Mouse (Mus musculus): Measurements from ENCODE around the gene Fbp2. TPM values are rescaled to one million over a fixed set of nuclear protein-coding genes. Genes with fewer than 3 reads are reported as not detected.
"Not testable (repeated sequence)": the region's sequence is repeated elsewhere in the genome, so short reads cannot be mapped to it uniquely, and the experiment has no call there.

Fbp2 gene
- polyA plus RNA-seq, 1 experiment from 2014 or later = 0.32 TPM

GRCm38 (mm10) chr13:62860068-62860467 is 1.8 kb upstream of the Fbp2 start:
- no peak overlapping the region for H3K27ac ChIP-seq
- no peak for ATAC-seq (ENCODE audit: borderline replicate concordance, extremely low read depth, low FRiP score, low TSS enrichment)

GRCm38 (mm10) chr13:62859251-62859650 is 1.0 kb upstream of the Fbp2 start:
- not testable (repeated sequence) for H3K4me3 ChIP-seq; H3K9ac ChIP-seq; H3K27me3 ChIP-seq; H3K36me3 ChIP-seq; H3K4me2 ChIP-seq; H3K27ac ChIP-seq; H3K9me3 ChIP-seq; ATAC-seq (ENCODE audit: borderline replicate concordance, extremely low read depth, low FRiP score, low TSS enrichment)
- WGBS = 78% methylated on average over 10 of the region's 10 CpGs
- peaks cover 22% of the 10 kb centered on the region for H3K4me1 ChIP-seq

More at GRCm38 (mm10) chr13:62860068-62860467, 1.8 kb upstream of the Fbp2 start:
- H3K4me3 ChIP-seq = no peak overlapping the region
- H3K4me2 ChIP-seq = no peak overlapping the region
- no peaks in the 10 kb centered on the region for H3K36me3 ChIP-seq
- 92% methylated on average over 4 of the region's 4 CpGs for WGBS
- no peaks in the 10 kb centered on the region for H3K9me3 ChIP-seq
- peaks cover 22% of the 10 kb centered on the region for H3K4me1 ChIP-seq
- H3K9ac ChIP-seq = no peak overlapping the region
- H3K27me3 ChIP-seq = no peaks in the 10 kb centered on the region

- ATAC-seq (ENCODE audit: borderline replicate concordance, extremely low read depth, low FRiP score, low TSS enrichment) = no peak
These were observed 1.4 kb downstream of the Fbp2 start for GRCm38 (mm10) chr13:62856850-62857249.

GRCm38 (mm10) chr13:62856305-62856675 is 1.9 kb downstream of the Fbp2 start:
- 5% methylated on average over 5 of the region's 5 CpGs for WGBS
- Histone ChIP-seq H3K4me1 (peaks cover 12% of the 10 kb centered on the region; the same call in 1 of the 2 replicates), H3K27me3 (no peaks in the 10 kb centered on the region), H3K4me3 (peak overlapping the region; percentile 25), H3K4me2 (peak overlapping the region; percentile 58), H3K27ac (no peak overlapping the region), H3K36me3 (no peaks in the 10 kb centered on the region), H3K9me3 (no peaks in the 10 kb centered on the region), H3K9ac (no peak overlapping the region)
- ATAC-seq (ENCODE audit: borderline replicate concordance, extremely low read depth, low FRiP score, low TSS enrichment) = peak; percentile 82; the same call in 1 of the 2 replicates

More at GRCm38 (mm10) chr13:62856850-62857249, 1.4 kb downstream of the Fbp2 start:
- 70% methylated on average over 14 of the region's 14 CpGs for whole genome bisulfite sequencing
- no peak overlapping the region for H3K4me2 ChIP-seq
- no peak overlapping the region for H3K27ac ChIP-seq
- H3K4me3 ChIP-seq = no peak overlapping the region
- no peak overlapping the region for H3K9ac ChIP-seq
- no peaks in the 10 kb centered on the region for H3K9me3 ChIP-seq
- H3K4me1 ChIP-seq = peaks cover 12% of the 10 kb centered on the region; the same call in 1 of the 2 replicates
- H3K27me3 ChIP-seq = no peaks in the 10 kb centered on the region
- H3K36me3 ChIP-seq = no peaks in the 10 kb centered on the region

DNA sequence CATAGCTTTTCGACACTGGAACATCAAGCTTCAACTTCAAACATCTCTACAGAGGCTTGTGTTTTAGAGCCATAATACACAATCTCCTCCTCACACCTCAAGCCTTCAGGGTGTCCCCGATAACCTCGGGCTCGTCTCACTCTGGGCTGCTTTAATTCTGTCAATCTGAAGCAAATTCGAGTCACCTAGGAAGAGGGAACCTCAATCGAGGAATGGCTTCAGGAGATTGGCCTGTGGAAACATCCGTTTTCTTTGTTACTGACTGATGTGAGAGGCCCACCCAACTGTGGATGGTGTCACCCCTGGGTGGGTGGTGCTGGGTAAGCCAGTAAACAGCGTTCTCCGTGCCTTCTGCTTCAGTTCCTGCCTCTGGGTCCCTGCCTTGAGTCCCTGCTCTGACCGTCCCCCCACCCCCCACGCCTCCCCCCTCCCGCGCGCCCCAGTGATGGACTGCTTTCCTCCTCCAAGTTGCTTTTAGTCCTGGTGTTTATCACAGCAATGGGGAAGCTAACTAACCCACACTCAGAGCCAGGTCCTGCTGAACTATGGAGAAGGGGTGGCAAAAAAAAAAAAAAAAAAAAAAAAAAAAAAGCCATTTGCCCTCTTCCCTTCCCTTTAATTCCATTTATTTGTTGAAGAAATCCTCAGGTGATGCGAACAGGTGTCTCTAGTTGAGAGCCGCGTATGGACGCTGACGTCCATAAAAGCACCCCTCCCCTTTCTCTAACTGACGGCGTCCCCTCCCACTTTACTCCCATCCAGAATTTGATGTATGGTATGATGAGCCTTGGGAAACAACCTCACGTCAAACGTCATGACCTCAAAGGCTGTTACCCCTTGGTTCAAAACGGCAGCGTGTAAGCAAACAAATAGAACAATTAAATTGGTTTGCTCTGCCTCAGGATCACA is 2.6 kb downstream of the Fbp2 start:
- Histone ChIP-seq H3K4me1 (peaks cover 12% of the 10 kb centered on the region; the same call in 1 of the 2 replicates), H3K4me2 (peak overlapping the region; percentile 58), H3K27ac (no peak overlapping the region), H3K4me3 (peak overlapping the region; percentile 25), H3K36me3 (no peaks in the 10 kb centered on the region), H3K27me3 (no peaks in the 10 kb centered on the region), H3K9ac (no peak overlapping the region), H3K9me3 (no peaks in the 10 kb centered on the region)
- no peak for ATAC-seq (ENCODE audit: borderline replicate concordance, extremely low read depth, low FRiP score, low TSS enrichment)
- 30% methylated on average over 25 of the region's 25 CpGs for WGBS

GRCm38 (mm10) chr13:62854666-62855065 is 3.6 kb downstream of the Fbp2 start:
- 14% methylated on average over 15 of the region's 15 CpGs for WGBS
- H3K4me1 ChIP-seq = peaks cover 12% of the 10 kb centered on the region; the same call in 1 of the 2 replicates
- H3K36me3 ChIP-seq = no peaks in the 10 kb centered on the region
- peak overlapping the region; percentile 22; the same call in 1 of the 2 replicates for H3K4me2 ChIP-seq
- H3K9me3 ChIP-seq = no peaks in the 10 kb centered on the region
- no peak overlapping the region for H3K9ac ChIP-seq
- ATAC-seq (ENCODE audit: borderline replicate concordance, extremely low read depth, low FRiP score, low TSS enrichment) = no peak
- H3K27me3 ChIP-seq = no peaks in the 10 kb centered on the region
- no peak overlapping the region for H3K4me3 ChIP-seq
- no peak overlapping the region for H3K27ac ChIP-seq

GRCm38 (mm10) chr13:62833341-62833740 is 24.9 kb downstream of the Fbp2 start:
- 31% methylated on average over 4 of the region's 4 CpGs for WGBS
- H3K27ac ChIP-seq = no peak overlapping the region
- H3K9me3 ChIP-seq = no peaks in the 10 kb centered on the region
- no peak overlapping the region for H3K4me2 ChIP-seq
- H3K4me1 ChIP-seq = no peaks in the 10 kb centered on the region
- ATAC-seq (ENCODE audit: borderline replicate concordance, extremely low read depth, low FRiP score, low TSS enrichment) = no peak
- H3K27me3 ChIP-seq = no peaks in the 10 kb centered on the region
- no peak overlapping the region for H3K9ac ChIP-seq
- no peak overlapping the region for H3K4me3 ChIP-seq
- H3K36me3 ChIP-seq = no peaks in the 10 kb centered on the region

- H3K4me1 ChIP-seq = no peaks in the 10 kb centered on the region
- no peak overlapping the region for H3K27ac ChIP-seq
- no peak overlapping the region for H3K9ac ChIP-seq
- WGBS = 72% methylated on average over 2 of the region's 2 CpGs
- no peak for ATAC-seq (ENCODE audit: borderline replicate concordance, extremely low read depth, low FRiP score, low TSS enrichment)
- H3K4me3 ChIP-seq = no peak overlapping the region
- no peaks in the 10 kb centered on the region for H3K27me3 ChIP-seq
- H3K9me3 ChIP-seq = no peaks in the 10 kb centered on the region
- no peaks in the 10 kb centered on the region for H3K36me3 ChIP-seq
- H3K4me2 ChIP-seq = no peak overlapping the region
These were observed 26.0 kb downstream of the Fbp2 start for GRCm38 (mm10) chr13:62832239-62832638.

GRCm38 (mm10) chr13:62815705-62816104 is 42.5 kb downstream of the Fbp2 start:
- not testable (repeated sequence) for H3K27ac ChIP-seq; H3K4me2 ChIP-seq; H3K9me3 ChIP-seq; H3K4me1 ChIP-seq; H3K36me3 ChIP-seq; H3K27me3 ChIP-seq; ATAC-seq (ENCODE audit: borderline replicate concordance, extremely low read depth, low FRiP score, low TSS enrichment); H3K9ac ChIP-seq; H3K4me3 ChIP-seq
- WGBS = 79% methylated on average over 3 of the region's 3 CpGs

DNA sequence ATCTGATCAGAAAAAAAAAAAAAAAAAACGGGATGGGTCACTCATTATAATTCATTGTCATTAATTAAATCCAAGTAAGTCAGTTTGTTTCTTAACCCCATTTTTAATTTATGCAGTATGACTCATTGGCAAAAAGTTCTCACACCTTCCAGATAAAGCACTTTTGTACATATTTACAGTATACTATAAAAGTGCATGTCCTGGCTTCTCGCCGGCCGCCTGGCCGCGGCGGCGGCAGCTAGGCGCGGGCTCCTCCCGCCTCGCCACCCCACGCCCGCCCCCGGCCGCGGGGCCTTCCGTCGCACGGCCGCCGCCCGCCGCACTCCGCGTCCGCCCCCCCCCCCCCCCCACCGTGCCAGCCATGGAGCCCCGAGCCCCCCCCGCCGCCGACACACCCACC is 45.5 kb downstream of the Fbp2 start:
- Histone ChIP-seq H3K4me2 (peak overlapping the region; percentile 66), H3K27me3 (no peaks in the 10 kb centered on the region), H3K27ac (no peak overlapping the region), H3K36me3 (no peaks in the 10 kb centered on the region), H3K9ac (no peak overlapping the region), H3K4me3 (peak overlapping the region; percentile 35), H3K4me1 (no peaks in the 10 kb centered on the region), H3K9me3 (no peaks in the 10 kb centered on the region)
- 4% methylated on average over 32 of the region's 32 CpGs for WGBS
- ATAC-seq (ENCODE audit: borderline replicate concordance, extremely low read depth, low FRiP score, low TSS enrichment) = no peak

- H3K4me2 ChIP-seq; ATAC-seq (ENCODE audit: borderline replicate concordance, extremely low read depth, low FRiP score, low TSS enrichment); H3K4me1 ChIP-seq; H3K27ac ChIP-seq; H3K9ac ChIP-seq; H3K36me3 ChIP-seq; H3K27me3 ChIP-seq; H3K4me3 ChIP-seq; H3K9me3 ChIP-seq: not testable (repeated sequence)
- WGBS = 88% methylated on average over 6 of the region's 6 CpGs
These were observed 50.2 kb downstream of the Fbp2 start for GRCm38 (mm10) chr13:62807981-62808380.
